Mouse (Mus musculus): ENCODE data around the gene Timp2. TPM values are rescaled to one million over a fixed set of nuclear protein-coding genes. Genes with fewer than 3 reads are reported as not detected.
A peak's percentile ranks its signal among the peaks of the same experiment; 100 is the strongest.

Gene Timp2
- total and polyA plus RNA-seq, 2 experiments from 2014 or later = 165 to 208 TPM

GRCm38 (mm10) chr11:118337491-118338168, 17.9 kb downstream of the Timp2 start:
- WGBS = 77% methylated on average over 8 of the region's 8 CpGs
- no peak overlapping the region for H3K9ac ChIP-seq
- peaks cover 10% of the 10 kb centered on the region for H3K36me3 ChIP-seq (ENCODE audit: insufficient read depth)

DNA sequence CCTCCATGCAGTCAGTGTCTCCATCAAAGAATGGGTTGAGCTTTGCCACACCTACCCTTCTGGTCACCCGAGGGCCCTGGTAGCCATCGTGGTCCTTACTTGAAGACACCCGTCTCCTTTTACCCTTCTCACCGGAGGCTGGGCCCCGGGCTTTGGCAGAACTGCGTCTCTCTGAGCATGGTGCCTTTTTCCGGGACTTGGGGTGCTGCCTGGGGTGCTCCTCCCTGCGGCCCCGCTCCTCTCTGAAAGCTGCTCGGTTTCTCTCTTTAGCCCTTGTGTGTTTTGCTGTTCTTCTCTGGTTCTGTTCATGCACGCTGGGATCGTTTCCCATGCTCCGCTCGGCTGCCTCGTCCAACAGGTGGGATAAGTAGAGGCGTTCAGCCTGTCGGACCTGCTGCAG, 22.1 kb downstream of the Timp2 start:
- Histone ChIP-seq H3K27ac (ENCODE audit: low read depth, low read length) (no peak overlapping the region), H3K9ac (no peak overlapping the region), H3K4me1 (ENCODE audit: insufficient read depth) (peaks cover 2% of the 10 kb centered on the region; the same call in 1 of the 2 replicates), H3K4me2 (ENCODE audit: low read depth) (no peak overlapping the region), H3K9me3 (ENCODE audit: low read length) (no peaks in the 10 kb centered on the region), H3K36me3 (ENCODE audit: insufficient read depth) (peaks cover 10% of the 10 kb centered on the region), H3K4me3 (ENCODE audit: low read depth, low read length) (no peak overlapping the region), H3K27me3 (ENCODE audit: insufficient read depth, low read length) (no peaks in the 10 kb centered on the region)
- ATAC-seq (no peak), DNase-seq (no peak)
- WGBS = 90% methylated on average over 17 of the region's 17 CpGs
- TF ChIP-seq CTCF (IDR thresholded peaks at IDR 0.05; ENCODE audit: low read depth) = no peak

More at GRCm38 (mm10) chr11:118337491-118338168, 17.9 kb downstream of the Timp2 start:
- Histone ChIP-seq H3K9me3 (ENCODE audit: low read length) (no peaks in the 10 kb centered on the region), H3K4me1 (ENCODE audit: insufficient read depth) (peaks cover 9% of the 10 kb centered on the region), H3K27ac (ENCODE audit: low read depth, low read length) (no peak overlapping the region), H3K4me2 (ENCODE audit: low read depth) (no peak overlapping the region), H3K27me3 (ENCODE audit: insufficient read depth, low read length) (no peaks in the 10 kb centered on the region), H3K4me3 (ENCODE audit: low read depth, low read length) (no peak overlapping the region)
- DNase-seq (no peak), ATAC-seq (no peak)
- TF ChIP-seq CTCF (IDR thresholded peaks at IDR 0.05; ENCODE audit: low read depth) = no peak

DNA sequence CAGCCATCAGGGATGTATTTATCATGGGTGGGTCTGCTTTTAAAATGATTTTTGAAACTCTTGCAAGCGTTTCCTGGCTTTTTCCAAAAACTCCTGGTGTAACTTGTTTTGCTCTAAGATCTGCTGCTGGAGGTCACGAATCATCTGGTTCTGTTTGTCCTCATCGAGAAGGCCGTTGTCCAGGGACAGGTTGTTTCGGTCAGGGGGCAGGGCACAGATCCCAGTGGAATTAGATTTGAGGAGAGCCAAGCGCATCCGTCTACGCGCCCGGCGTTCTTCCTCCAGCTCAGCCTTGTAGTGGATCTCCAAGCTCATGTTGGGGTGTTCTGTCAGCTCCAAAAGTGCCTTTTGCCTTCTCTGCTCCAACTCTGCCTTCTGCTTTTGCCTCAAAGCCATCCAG, 23.2 kb downstream of the Timp2 start:
- ATAC-seq = no peak
- no peak for TF ChIP-seq CTCF (IDR thresholded peaks at IDR 0.05; ENCODE audit: low read depth)
- Histone ChIP-seq H3K4me3 (ENCODE audit: low read depth, low read length) (no peak overlapping the region), H3K36me3 (ENCODE audit: insufficient read depth) (peaks cover 10% of the 10 kb centered on the region), H3K4me2 (ENCODE audit: low read depth) (no peak overlapping the region), H3K4me1 (ENCODE audit: insufficient read depth) (peaks cover 12% of the 10 kb centered on the region), H3K27ac (ENCODE audit: low read depth, low read length) (no peak overlapping the region), H3K27me3 (ENCODE audit: insufficient read depth, low read length) (no peaks in the 10 kb centered on the region), H3K9ac (no peak overlapping the region), H3K9me3 (ENCODE audit: low read length) (no peaks in the 10 kb centered on the region)
- 92% methylated on average over 11 of the region's 11 CpGs for WGBS
- no peak for DNase-seq

- Histone ChIP-seq H3K4me2 (ENCODE audit: low read depth) (no peak overlapping the region), H3K9me3 (ENCODE audit: low read length) (no peaks in the 10 kb centered on the region), H3K9ac (no peak overlapping the region), H3K4me3 (ENCODE audit: low read depth, low read length) (no peak overlapping the region), H3K36me3 (ENCODE audit: insufficient read depth) (peaks cover 10% of the 10 kb centered on the region), H3K27me3 (ENCODE audit: insufficient read depth, low read length) (no peaks in the 10 kb centered on the region), H3K4me1 (ENCODE audit: insufficient read depth) (peaks cover 25% of the 10 kb centered on the region), H3K27ac (ENCODE audit: low read depth, low read length) (no peak overlapping the region)
- no peak for DNase-seq
- no peak for ATAC-seq
- 85% methylated on average over 16 of the region's 16 CpGs for WGBS
- TF ChIP-seq CTCF (IDR thresholded peaks at IDR 0.05; ENCODE audit: low read depth) = no peak
These were observed 24.8 kb downstream of the Timp2 start for GRCm38 (mm10) chr11:118330777-118331176.

DNA sequence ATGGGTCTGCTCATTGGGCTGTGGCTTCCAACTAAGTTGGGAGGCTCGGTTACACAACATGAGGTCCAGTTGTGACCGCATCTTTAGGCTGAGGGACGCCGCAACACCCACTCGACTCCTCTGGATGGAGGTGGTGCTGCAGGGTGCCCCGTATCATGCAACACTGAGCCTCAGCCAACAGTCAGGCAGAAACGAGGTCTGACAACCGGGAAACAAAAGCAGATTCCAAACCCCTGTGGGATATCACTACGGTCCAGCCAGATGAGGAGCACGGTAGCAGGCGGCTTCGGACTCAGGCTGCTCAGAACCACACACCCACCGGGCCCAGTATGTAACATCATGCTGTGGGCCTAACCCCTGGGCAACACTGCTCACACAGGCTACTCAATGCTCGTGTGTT, 25.2 kb downstream of the Timp2 start:
- TF ChIP-seq CTCF (IDR thresholded peaks at IDR 0.05; ENCODE audit: low read depth) = no peak
- no peak for DNase-seq
- no peaks in the 10 kb centered on the region for H3K27me3 ChIP-seq (ENCODE audit: insufficient read depth, low read length)
- 93% methylated on average over 14 of the region's 14 CpGs for WGBS
- no peak for ATAC-seq
- H3K9me3 ChIP-seq (ENCODE audit: low read length) = no peaks in the 10 kb centered on the region
- no peak overlapping the region for H3K27ac ChIP-seq (ENCODE audit: low read depth, low read length)
- peaks cover 10% of the 10 kb centered on the region for H3K36me3 ChIP-seq (ENCODE audit: insufficient read depth)
- no peak overlapping the region for H3K4me3 ChIP-seq (ENCODE audit: low read depth, low read length)
- H3K4me2 ChIP-seq (ENCODE audit: low read depth) = no peak overlapping the region
- peaks cover 25% of the 10 kb centered on the region for H3K4me1 ChIP-seq (ENCODE audit: insufficient read depth)
- H3K9ac ChIP-seq = no peak overlapping the region

- 91% methylated on average over 5 of the region's 5 CpGs for WGBS
- Histone ChIP-seq H3K27me3 (ENCODE audit: insufficient read depth, low read length) (no peaks in the 10 kb centered on the region), H3K4me1 (ENCODE audit: insufficient read depth) (peaks cover 25% of the 10 kb centered on the region), H3K4me2 (ENCODE audit: low read depth) (no peak overlapping the region), H3K9me3 (ENCODE audit: low read length) (no peaks in the 10 kb centered on the region), H3K9ac (no peak overlapping the region), H3K4me3 (ENCODE audit: low read depth, low read length) (no peak overlapping the region), H3K27ac (ENCODE audit: low read depth, low read length) (no peak overlapping the region), H3K36me3 (ENCODE audit: insufficient read depth) (peaks cover 10% of the 10 kb centered on the region)
- ATAC-seq (no peak), DNase-seq (no peak)
- no peak for TF ChIP-seq CTCF (IDR thresholded peaks at IDR 0.05; ENCODE audit: low read depth)
These were observed 26.6 kb downstream of the Timp2 start for GRCm38 (mm10) chr11:118328947-118329346.

DNA sequence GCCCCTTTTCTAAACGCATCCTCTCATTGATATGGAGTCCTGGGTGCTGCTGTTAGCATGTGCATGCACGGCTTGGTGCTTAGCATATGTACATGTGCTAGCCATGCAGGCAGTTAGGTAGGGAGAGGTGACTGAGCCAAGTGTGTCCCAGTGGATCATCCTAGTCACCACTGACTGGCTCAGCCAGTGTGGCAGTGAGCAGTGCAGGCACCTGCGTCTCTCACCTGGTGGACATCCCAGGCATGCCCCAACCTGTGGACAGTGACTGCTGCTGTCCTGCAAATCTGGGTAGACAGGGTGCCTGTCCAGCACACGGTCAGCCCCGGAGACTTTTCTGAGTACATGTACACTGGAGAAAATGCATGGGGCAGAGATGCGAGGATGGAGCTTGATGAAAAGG, 27.0 kb downstream of the Timp2 start:
- Histone ChIP-seq H3K9me3 (ENCODE audit: low read length) (no peaks in the 10 kb centered on the region), H3K4me2 (ENCODE audit: low read depth) (no peak overlapping the region), H3K4me1 (ENCODE audit: insufficient read depth) (peaks cover 25% of the 10 kb centered on the region), H3K9ac (no peak overlapping the region), H3K27ac (ENCODE audit: low read depth, low read length) (peak overlapping the region; percentile 95), H3K36me3 (ENCODE audit: insufficient read depth) (peaks cover 7% of the 10 kb centered on the region; the same call in 1 of the 2 replicates), H3K4me3 (ENCODE audit: low read depth, low read length) (no peak overlapping the region), H3K27me3 (ENCODE audit: insufficient read depth, low read length) (no peaks in the 10 kb centered on the region)
- DNase-seq (no peak), ATAC-seq (no peak)
- no peak for TF ChIP-seq CTCF (IDR thresholded peaks at IDR 0.05; ENCODE audit: low read depth)
- 92% methylated on average over 6 of the region's 6 CpGs for WGBS

All from forebrain, postnatal 0 days (tissue).